Mouse (Mus musculus) G1E (cell line): ENCODE measurements around the gene Mafk.

Source experiments
- CTCF ChIP-seq: IDR thresholded peaks from 2 replicates; pipeline ENCODE4 v1.5.1; 2012; ENCODE audit warnings: low read depth, low read length, inconsistent platforms, mixed read lengths
- GATA1 ChIP-seq: IDR thresholded peaks from 2 replicates; pipeline ENCODE4 v1.6.1; 2012; ENCODE audit warnings: borderline replicate concordance, low read length, inconsistent platforms, mixed read lengths
- GATA2 ChIP-seq: IDR thresholded peaks from 2 replicates; pipeline ENCODE4 v1.6.1; 2012; ENCODE audit warnings: low read depth, low read length, inconsistent platforms, borderline replicate concordance
- POLR2AphosphoS5 ChIP-seq: IDR thresholded peaks from 2 replicates; pipeline ENCODE4 v1.6.1; 2012; ENCODE audit warnings: low read depth, low read length, inconsistent platforms; ENCODE audit not compliant: insufficient replicate concordance
- TAL1 ChIP-seq: conservative IDR thresholded peaks from 2 replicates; pipeline ENCODE4 v1.6.1; 2012; ENCODE audit warnings: low read depth, low read length, inconsistent platforms, mixed read lengths

DNA sequence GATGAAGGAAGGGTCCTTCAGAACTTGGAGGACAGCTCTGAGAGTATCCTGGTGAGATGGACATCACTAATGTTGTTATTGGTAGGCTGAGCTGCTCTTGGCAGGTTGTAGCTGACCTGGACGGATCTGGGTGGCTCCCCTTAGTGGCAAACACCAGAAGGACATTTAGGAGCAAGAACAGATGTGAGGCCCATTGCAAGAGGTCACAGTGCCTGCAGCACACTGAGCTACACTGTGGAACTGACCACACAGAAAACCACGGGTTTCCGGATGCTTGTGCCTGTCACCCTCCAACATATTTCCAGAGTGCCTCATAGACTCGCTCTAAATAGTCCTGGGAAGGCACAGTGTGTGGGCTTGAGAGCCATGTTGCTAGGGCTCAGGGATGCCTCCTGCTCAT lies 1.8 kb upstream of the Mafk start:
- TF ChIP-seq CTCF (no peak), GATA1 (no peak), TAL1 (no peak), GATA2 (no peak), POLR2AphosphoS5 (no peak)
